Mouse (Mus musculus) embryonic fibroblast, embryonic 13.5 days (primary cell): ENCODE results near the gene Rab3il1.

Source experiments
- CTCF ChIP-seq: IDR thresholded peaks from 2 replicates; pipeline ENCODE4 v1.5.1; 2011; ENCODE audit warnings: mild to moderate bottlenecking, control low read depth, low read length, moderate library complexity, borderline replicate concordance; ENCODE audit not compliant: insufficient read depth
- POLR2A ChIP-seq: IDR thresholded peaks from 2 replicates; pipeline ENCODE4 v1.6.1; 2011; ENCODE audit warnings: low read depth, mild to moderate bottlenecking, control low read depth, low read length, moderate library complexity

GRCm38 (mm10) chr19:10022414-10023303 lies 21.2 kb downstream of the Rab3il1 start:
- TF ChIP-seq CTCF (0 out of 2 replicates have a peak, but pooled peaks have one; percentile 18), POLR2A (no peak)
